Mouse (Mus musculus) intestine, embryonic 16.5 days (tissue): ENCODE data around the gene Zfp983. TPM values are rescaled to one million over a fixed set of nuclear protein-coding genes. Genes with fewer than 3 reads are reported as not detected.

Source experiments
- polyA plus RNA-seq: library from polyadenylated mRNA; unstranded; fragments of >200 nt; fragmentation: Nextera tagmentation; extraction: Ambion mirVana; gene quantifications from 2 replicates; pipeline ENCODE4 v1.2.1, GENCODE M21; 2015

Gene Zfp983
- polyA plus RNA-seq, 1 experiment from 2014 or later: 3.4 TPM

Other genes with a start within 250 kb of the Zfp983 start
- 7.5 and 7.9 TPM in 2 replicates for gene Zfp54, start 227.4 kb upstream of the Zfp983 start, polyA plus RNA-seq
- gene Zfp51, start 200.2 kb upstream of the Zfp983 start, polyA plus RNA-seq: 13.2 and 14.0 TPM in 2 replicates
- gene Zfp53, start 161.6 kb upstream of the Zfp983 start, polyA plus RNA-seq: 11.2 and 12.1 TPM in 2 replicates
- gene Zfp52, start 115.1 kb upstream of the Zfp983 start, polyA plus RNA-seq: 3.1 and 3.4 TPM in 2 replicates
- gene Zfp948, start 83.6 kb upstream of the Zfp983 start, polyA plus RNA-seq: 17.7 and 18.2 TPM in 2 replicates
- gene Gm10226, start 41.2 kb downstream of the Zfp983 start, polyA plus RNA-seq: 4.8 and 6.0 TPM in 2 replicates
- 5.9 TPM in 2 replicates for gene Zfp760, start 57.1 kb downstream of the Zfp983 start, polyA plus RNA-seq
- gene Zfp229, start 80.2 kb downstream of the Zfp983 start, polyA plus RNA-seq: 3.4 and 4.0 TPM in 2 replicates
- gene Zfp820, start 195.1 kb downstream of the Zfp983 start, polyA plus RNA-seq: 5.0 and 5.8 TPM in 2 replicates